Mouse (Mus musculus): Measurements from ENCODE around the gene Fam193b. TPM values are rescaled to one million over a fixed set of nuclear protein-coding genes. Genes with fewer than 3 reads are reported as not detected.

Fam193b gene
- 43.4 and 46.0 TPM in 2 replicates for polyA plus RNA-seq (2015; fragmentation: Nextera tagmentation; extraction: Ambion mirVana)

DNA sequence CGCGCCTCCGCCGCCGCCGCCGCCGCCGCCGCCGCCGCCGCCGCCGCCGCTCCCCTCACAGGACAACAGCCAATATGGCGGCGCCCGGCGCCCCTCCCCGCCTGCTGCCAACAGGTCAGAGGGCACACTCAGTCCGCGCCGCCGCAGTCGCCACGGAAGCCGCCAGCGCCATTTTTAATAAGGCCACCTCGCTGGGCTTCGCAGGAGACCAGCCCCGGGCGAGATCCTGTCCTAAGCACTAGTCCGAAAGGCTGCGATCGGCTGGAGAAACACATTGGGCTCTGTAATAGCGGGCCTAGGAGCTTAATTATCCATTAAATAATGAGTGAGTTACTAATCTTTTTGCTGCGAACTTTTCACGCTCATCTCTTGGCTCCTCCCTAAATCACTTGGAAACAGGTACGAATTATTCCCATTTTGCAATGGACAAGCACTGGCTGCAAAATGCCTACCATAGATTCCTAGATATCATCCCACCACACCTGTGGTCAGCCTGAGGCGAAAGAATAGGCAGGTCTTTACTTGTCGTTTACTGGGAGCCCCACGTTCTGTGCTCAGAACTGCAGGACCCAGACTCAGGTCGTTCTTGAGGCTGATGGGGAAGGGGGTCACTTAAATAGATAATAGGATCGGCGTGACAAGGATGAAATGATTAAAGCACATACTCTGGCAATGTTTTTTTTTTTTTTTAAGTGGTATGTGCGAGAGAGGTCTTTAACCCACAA is at the start of gene Fam193b:
Gene Fam193b (minus strand): TSS at position 94 of the 725 bp plus-strand sequence.
- Histone ChIP-seq H3K36me3 (peaks cover 14% of the 10 kb centered on the region), H3K27ac (replicated peaks) (peak within 1 kb of the TSS; percentile 92), H3K4me2 (replicated peaks) (peak within 1 kb of the TSS; percentile 89), H3K9ac (peak within 1 kb of the TSS; percentile 91), H3K4me3 (replicated peaks) (peak within 1 kb of the TSS; percentile 95), H3K27me3 (no peaks in the 10 kb centered on the region), H3K9me3 (replicated peaks) (no peaks in the 10 kb centered on the region), H3K4me1 (peaks cover 18% of the 10 kb centered on the region)
- 2% methylated on average over 44 of the region's 47 CpGs for WGBS
- peak; percentile 91 for ATAC-seq (ENCODE audit: insufficient number of reproducible peaks, low FRiP score, low TSS enrichment, low read depth)

DNA sequence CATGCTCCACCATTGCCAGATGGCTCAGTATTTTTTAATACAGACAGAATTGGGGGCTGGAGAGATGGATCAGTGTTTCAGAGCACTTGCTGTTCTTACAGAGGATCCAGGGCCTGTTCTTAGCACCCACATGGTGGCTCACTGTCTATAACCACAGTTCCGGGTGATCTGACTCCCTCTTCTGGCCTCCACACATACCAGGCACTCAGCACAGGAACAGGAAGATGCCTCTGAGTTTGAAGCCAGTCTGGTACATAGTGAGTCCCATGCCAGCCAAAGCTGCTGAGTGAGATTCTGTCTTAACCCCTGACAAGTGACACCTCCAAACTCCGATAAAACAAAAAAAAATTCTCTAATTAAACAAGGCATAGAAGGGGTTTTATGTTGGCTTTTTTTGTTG is 49.4 kb upstream of the Fam193b start:
- Histone ChIP-seq H3K36me3 (peaks cover 9% of the 10 kb centered on the region; the same call in 1 of the 2 replicates), H3K27ac (replicated peaks) (no peak overlapping the region), H3K4me3 (replicated peaks) (no peak overlapping the region), H3K27me3 (no peaks in the 10 kb centered on the region), H3K4me2 (replicated peaks) (no peak overlapping the region), H3K9ac (no peak overlapping the region), H3K9me3 (replicated peaks) (no peaks in the 10 kb centered on the region), H3K4me1 (peaks cover 22% of the 10 kb centered on the region)
- 74% methylated on average over 2 of the region's 2 CpGs for WGBS
- no peak for ATAC-seq (ENCODE audit: insufficient number of reproducible peaks, low FRiP score, low TSS enrichment, low read depth)

DNA sequence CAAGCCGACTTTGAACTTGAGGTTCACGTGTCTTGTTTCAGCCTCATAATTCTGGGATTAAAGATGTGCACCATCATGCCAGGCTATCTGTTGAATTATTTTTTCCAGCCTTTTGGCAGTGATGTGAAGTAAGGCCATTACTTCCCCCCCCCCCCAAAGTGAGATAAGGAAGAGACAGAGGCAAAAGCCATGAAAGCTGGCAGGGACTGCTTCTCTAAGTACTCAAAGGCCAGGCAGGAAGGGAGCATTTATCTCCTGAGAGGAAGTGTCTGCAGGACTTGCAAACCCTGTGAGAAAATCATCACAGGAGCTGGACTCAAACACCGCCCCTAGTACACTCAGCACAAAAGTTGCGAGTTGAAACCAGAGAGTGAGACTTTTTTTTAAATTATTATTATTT is 48.4 kb upstream of the Fam193b start:
- ATAC-seq (ENCODE audit: insufficient number of reproducible peaks, low FRiP score, low TSS enrichment, low read depth), result no peak
- 93% methylated on average over 4 of the region's 4 CpGs for WGBS
- H3K27ac ChIP-seq (replicated peaks), result no peak overlapping the region
- H3K36me3 ChIP-seq, result no peaks in the 10 kb centered on the region
- no peaks in the 10 kb centered on the region for H3K9me3 ChIP-seq (replicated peaks)
- no peak overlapping the region for H3K4me2 ChIP-seq (replicated peaks)
- no peak overlapping the region for H3K9ac ChIP-seq
- H3K27me3 ChIP-seq, result no peaks in the 10 kb centered on the region
- H3K4me3 ChIP-seq (replicated peaks), result no peak overlapping the region
- peaks cover 15% of the 10 kb centered on the region for H3K4me1 ChIP-seq

DNA sequence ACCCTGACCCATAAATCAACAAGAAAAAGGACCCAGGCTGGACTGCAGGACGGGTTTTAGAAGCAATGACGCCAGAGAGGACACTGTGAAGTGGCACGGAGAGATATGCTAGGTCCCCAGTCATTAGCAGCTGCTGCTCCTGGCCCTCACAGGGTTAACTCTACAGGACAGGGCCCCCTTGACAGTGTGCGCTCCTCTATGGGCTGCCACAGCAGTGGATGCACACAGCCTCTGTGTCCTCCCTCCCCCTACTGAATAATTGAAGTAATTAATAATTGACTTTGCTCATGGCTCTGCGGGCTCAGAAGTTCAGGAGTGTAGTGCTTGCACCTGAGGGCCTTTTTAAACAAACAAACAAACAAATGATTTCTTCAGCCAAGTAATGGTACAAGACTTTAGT is 42.6 kb upstream of the Fam193b start:
- 58% methylated on average over 5 of the region's 5 CpGs for WGBS
- Histone ChIP-seq H3K27me3 (no peaks in the 10 kb centered on the region), H3K9ac (no peak overlapping the region), H3K4me1 (no peaks in the 10 kb centered on the region), H3K9me3 (replicated peaks) (no peaks in the 10 kb centered on the region), H3K36me3 (peaks cover 30% of the 10 kb centered on the region), H3K4me2 (replicated peaks) (no peak overlapping the region), H3K4me3 (replicated peaks) (no peak overlapping the region), H3K27ac (replicated peaks) (no peak overlapping the region)
- ATAC-seq (ENCODE audit: insufficient number of reproducible peaks, low FRiP score, low TSS enrichment, low read depth), result no peak

DNA sequence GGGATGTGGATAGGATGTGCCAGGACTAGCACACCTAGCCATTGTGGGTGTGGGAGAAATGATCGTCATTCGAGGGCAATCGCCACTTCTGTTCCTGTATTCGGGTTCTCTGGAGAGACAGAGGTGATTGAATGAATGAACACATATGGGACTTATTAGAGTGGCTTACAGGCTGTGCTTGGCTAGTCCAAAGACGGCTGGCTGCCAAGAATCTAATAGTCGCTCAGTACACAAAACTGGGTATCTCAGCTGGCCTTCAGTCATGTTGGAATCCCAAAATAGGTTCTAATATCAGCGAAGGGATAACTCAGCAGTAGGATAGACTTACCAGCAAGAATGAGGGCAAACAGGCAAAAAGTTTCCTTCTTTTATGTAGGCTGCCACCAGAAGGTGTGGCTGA is 41.1 kb upstream of the Fam193b start:
- Histone ChIP-seq H3K4me1 (no peaks in the 10 kb centered on the region), H3K9me3 (replicated peaks) (no peaks in the 10 kb centered on the region), H3K4me3 (replicated peaks) (no peak overlapping the region), H3K4me2 (replicated peaks) (no peak overlapping the region), H3K36me3 (peaks cover 44% of the 10 kb centered on the region), H3K27ac (replicated peaks) (no peak overlapping the region), H3K27me3 (no peaks in the 10 kb centered on the region), H3K9ac (no peak overlapping the region)
- ATAC-seq (ENCODE audit: insufficient number of reproducible peaks, low FRiP score, low TSS enrichment, low read depth), result no peak
- 34% methylated on average over 7 of the region's 7 CpGs for WGBS

DNA sequence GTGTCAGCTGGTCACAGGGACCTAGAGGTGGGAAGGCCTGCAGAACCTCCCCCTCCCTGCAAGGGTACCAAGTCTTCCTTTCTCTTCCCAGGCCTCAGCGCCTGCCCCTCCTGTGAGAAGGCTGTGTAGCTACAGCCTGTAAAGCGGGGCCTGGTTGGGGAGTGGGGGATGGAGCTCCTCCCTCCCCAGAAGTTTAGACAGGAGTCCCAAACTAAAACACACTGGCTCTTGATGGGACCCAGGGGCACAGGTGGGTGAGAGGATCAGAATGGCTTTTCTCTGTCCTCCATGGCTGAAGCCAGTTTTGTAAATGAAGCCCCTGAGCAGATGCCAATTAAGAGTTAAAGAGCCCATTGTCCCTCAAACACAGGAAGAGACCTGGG is 36.7 kb upstream of the Fam193b start:
- no peak overlapping the region for H3K9ac ChIP-seq
- H3K27ac ChIP-seq (replicated peaks), result no peak overlapping the region
- no peak overlapping the region for H3K4me3 ChIP-seq (replicated peaks)
- no peak for ATAC-seq (ENCODE audit: insufficient number of reproducible peaks, low FRiP score, low TSS enrichment, low read depth)
- 81% methylated on average over 2 of the region's 2 CpGs for WGBS
- H3K4me2 ChIP-seq (replicated peaks), result no peak overlapping the region
- H3K27me3 ChIP-seq, result no peaks in the 10 kb centered on the region
- H3K9me3 ChIP-seq (replicated peaks), result no peaks in the 10 kb centered on the region
- no peaks in the 10 kb centered on the region for H3K4me1 ChIP-seq
- peaks cover 58% of the 10 kb centered on the region for H3K36me3 ChIP-seq

DNA sequence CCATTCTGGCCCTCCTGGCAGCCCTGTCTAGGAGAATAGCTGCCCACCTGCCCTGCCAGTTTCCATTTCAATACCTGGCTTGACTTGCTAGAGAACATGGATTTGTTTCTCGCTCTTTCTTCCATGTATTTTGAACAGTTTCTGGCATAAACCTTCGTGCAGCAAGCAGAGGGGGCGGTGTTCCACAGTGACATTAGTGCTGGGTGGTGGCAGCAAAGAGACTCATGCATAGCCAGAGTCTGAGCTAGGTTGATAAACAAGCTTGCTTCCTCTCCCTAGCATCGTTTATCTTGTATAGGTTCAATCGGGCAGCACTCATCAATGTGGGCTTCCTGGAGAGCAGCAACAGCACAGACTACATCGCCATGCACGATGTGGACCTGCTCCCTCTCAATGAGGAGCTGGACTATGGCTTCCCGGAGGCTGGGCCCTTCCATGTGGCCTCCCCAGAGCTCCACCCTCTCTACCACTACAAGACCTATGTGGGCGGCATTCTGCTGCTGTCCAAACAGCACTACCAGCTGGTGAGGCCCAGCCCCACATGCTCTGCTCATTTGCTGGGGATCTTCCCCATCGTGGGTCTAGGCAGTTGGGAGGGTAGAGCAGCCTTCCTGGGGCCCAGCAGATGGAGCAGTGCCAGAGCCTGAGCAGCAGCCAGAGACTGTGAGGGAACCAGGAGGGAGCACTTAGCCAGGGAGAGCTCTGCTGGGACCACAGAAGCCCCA is 36.1 kb upstream of the Fam193b start:
- WGBS, result 80% methylated on average over 10 of the region's 10 CpGs
- no peaks in the 10 kb centered on the region for H3K9me3 ChIP-seq (replicated peaks)

DNA sequence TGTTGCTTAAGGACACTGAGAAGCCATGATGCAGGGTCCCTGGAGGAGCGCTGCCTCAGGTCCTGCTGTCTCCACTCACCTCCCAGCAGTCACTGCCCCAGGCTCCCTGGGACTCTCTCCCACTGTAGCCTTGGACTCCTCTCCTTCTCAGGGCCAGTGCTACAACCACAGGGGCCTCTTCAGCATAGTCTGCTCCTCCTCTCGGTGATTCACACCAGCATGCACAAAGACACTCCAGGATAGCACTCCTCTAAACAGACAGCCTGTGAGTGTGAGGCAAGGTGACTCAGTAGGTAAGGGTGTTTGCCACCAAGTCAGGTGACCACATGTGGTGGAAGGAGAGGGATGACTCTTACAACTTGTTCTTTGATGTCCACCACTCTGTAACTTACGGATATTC is 33.7 kb upstream of the Fam193b start:
- Histone ChIP-seq H3K4me3 (replicated peaks) (no peak overlapping the region), H3K36me3 (peaks cover 40% of the 10 kb centered on the region)

More for the DNA sequence above, 36.1 kb upstream of the Fam193b start:
- Histone ChIP-seq H3K4me1 (no peaks in the 10 kb centered on the region), H3K4me3 (replicated peaks) (no peak overlapping the region), H3K36me3 (peaks cover 58% of the 10 kb centered on the region), H3K4me2 (replicated peaks) (no peak overlapping the region), H3K9ac (no peak overlapping the region), H3K27ac (replicated peaks) (no peak overlapping the region), H3K27me3 (no peaks in the 10 kb centered on the region)
- ATAC-seq (ENCODE audit: insufficient number of reproducible peaks, low FRiP score, low TSS enrichment, low read depth), result no peak

DNA sequence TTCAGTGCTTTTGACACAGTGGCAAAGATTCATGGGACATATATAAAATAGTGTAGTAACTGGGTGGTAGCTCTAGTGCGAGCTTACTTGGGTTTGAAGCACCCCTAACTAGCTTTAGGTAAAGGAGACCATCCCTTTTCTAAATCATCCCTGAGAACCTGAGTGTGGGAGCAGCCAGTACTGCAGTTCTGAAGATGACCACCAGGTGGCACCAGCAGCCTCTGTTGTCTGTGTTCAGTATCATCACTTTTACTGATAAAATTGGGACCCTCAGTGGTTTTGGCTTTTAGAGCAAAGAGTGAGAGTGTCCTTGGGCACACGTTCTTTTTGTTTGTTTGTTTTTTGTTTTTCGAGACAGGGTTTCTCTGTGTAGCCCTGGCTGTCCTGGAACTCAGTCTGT is 30.7 kb upstream of the Fam193b start:
- Histone ChIP-seq H3K36me3 (peaks cover 29% of the 10 kb centered on the region), H3K9me3 (replicated peaks) (no peaks in the 10 kb centered on the region), H3K27me3 (no peaks in the 10 kb centered on the region), H3K4me1 (peaks cover 13% of the 10 kb centered on the region), H3K4me2 (replicated peaks) (no peak overlapping the region), H3K4me3 (replicated peaks) (no peak overlapping the region), H3K27ac (replicated peaks) (no peak overlapping the region), H3K9ac (no peak overlapping the region)
- 7% methylated on average over 3 of the region's 3 CpGs for WGBS
- ATAC-seq (ENCODE audit: insufficient number of reproducible peaks, low FRiP score, low TSS enrichment, low read depth), result no peak

More for the DNA sequence above, 33.7 kb upstream of the Fam193b start:
- WGBS, result 90% methylated on average over 3 of the region's 3 CpGs
- Histone ChIP-seq H3K27ac (replicated peaks) (no peak overlapping the region), H3K4me1 (peaks cover 9% of the 10 kb centered on the region), H3K9ac (no peak overlapping the region), H3K27me3 (no peaks in the 10 kb centered on the region), H3K4me2 (replicated peaks) (no peak overlapping the region), H3K9me3 (replicated peaks) (no peaks in the 10 kb centered on the region)
- no peak for ATAC-seq (ENCODE audit: insufficient number of reproducible peaks, low FRiP score, low TSS enrichment, low read depth)

DNA sequence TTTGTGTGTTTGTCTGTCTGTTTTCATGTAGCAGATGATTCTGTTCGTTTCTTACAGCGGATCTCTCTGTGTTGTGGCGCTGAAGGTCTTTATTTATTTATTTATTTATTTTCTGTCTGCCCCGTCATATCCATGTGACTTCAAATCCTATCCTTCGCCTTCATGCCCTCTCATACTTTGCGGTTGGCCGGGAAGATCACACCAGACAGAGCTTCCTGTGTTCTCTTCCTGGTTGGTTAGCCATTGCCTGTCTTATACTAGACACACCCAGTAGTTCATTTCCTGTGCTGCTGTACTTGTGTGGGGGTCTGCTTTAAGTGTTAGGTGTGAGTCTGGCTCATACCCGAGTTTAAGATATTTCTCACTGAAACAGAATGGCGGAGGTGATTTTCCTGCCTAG is 29.7 kb upstream of the Fam193b start:
- Histone ChIP-seq H3K9ac (peak overlapping the region; percentile 85), H3K36me3 (peaks cover 38% of the 10 kb centered on the region), H3K4me3 (replicated peaks) (peak overlapping the region; percentile 95), H3K27me3 (no peaks in the 10 kb centered on the region), H3K4me1 (peaks cover 13% of the 10 kb centered on the region), H3K27ac (replicated peaks) (peak overlapping the region; percentile 55; the same call in 1 of the 2 replicates), H3K9me3 (replicated peaks) (no peaks in the 10 kb centered on the region), H3K4me2 (replicated peaks) (peak overlapping the region; percentile 71)
- no peak for ATAC-seq (ENCODE audit: insufficient number of reproducible peaks, low FRiP score, low TSS enrichment, low read depth)
- WGBS, result 18% methylated on average over 9 of the region's 9 CpGs

DNA sequence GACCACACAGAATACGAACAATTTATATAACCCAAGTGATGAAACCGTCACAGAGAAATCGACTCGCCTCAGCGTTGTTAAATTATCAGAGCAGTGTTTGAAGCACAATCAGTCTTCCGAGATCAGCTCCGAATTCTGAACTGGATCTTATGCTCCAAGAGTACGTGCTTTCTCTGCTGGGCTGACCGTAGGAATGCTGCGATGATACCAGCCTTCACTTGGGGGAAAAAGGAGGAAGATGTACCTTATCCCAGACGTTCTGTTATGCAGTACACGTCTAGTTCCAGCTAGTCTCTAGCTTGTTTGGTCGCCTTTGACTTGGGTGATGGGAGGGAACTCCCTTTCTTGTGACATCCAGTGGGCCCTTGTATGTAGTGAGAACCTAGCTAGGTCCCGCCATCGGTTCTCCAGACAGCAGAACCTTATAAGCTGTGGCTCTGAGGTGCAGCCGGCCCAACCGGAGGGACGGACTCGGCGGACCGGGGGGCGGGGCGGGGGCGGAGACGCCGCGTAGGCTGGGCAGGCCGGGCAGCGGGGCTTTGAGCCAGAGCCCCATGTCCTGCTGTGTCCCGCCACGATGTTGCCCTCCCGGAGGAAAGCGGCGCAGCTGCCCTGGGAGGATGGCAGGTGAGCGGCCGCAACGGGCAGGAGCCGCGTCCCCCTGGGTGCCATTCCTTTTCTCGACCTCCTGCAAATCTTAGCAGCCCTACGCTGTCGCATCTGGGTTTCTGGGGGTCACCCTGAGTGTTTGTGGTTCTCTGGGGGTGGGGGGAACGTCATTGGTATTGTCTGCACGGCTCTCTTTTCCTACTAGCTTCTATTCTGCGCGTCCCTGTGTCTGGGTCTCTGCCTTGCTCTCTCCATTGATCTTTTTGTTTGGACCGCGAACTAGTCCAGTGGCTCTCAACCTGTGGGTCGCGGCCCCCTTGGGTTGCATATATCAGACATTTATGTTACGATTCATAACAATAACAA is 28.9 kb upstream of the Fam193b start, which contains the start of gene B4galt7:
Gene B4galt7 (plus strand): TSS at position 331 of the 975 bp plus-strand sequence.
- Histone ChIP-seq H3K27me3 (no peaks in the 10 kb centered on the region), H3K4me3 (replicated peaks) (peak within 1 kb of the TSS; percentile 95), H3K4me1 (peaks cover 13% of the 10 kb centered on the region), H3K9ac (peak within 1 kb of the TSS; percentile 85), H3K9me3 (replicated peaks) (no peaks in the 10 kb centered on the region), H3K36me3 (peaks cover 46% of the 10 kb centered on the region), H3K27ac (replicated peaks) (peak within 1 kb of the TSS; percentile 55), H3K4me2 (replicated peaks) (peak within 1 kb of the TSS; percentile 71)
- ATAC-seq (ENCODE audit: insufficient number of reproducible peaks, low FRiP score, low TSS enrichment, low read depth), result peak; percentile 77; the same call in 1 of the 2 replicates
- 9% methylated on average over 51 of the region's 51 CpGs for WGBS

All from embryonic facial prominence, embryonic 15.5 days (tissue).